Mouse (Mus musculus): Measurements from ENCODE around the gene 4931414P19Rik.

The 4931414P19Rik gene

DNA sequence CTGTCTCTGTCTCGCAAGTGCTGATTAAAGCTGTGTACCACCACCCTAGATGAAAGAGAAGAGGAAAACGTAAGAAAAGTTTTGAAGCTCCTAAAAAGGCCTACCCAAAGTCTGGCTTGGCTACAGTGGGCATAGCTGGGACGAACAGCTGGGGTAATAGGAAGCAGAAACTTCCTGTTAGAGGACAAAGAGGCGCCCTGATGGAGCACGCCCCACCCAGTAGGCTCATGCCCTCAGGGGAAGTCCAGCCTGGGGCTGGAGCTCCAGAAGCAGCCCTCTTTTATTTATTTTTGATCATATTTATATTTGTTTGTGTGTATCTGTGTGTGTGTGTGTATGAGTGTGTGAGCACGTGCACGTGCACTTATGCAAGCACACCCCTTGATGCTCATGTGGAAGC lies 26.2 kb downstream of the 4931414P19Rik start:
- no peak for DNase-seq

DNA sequence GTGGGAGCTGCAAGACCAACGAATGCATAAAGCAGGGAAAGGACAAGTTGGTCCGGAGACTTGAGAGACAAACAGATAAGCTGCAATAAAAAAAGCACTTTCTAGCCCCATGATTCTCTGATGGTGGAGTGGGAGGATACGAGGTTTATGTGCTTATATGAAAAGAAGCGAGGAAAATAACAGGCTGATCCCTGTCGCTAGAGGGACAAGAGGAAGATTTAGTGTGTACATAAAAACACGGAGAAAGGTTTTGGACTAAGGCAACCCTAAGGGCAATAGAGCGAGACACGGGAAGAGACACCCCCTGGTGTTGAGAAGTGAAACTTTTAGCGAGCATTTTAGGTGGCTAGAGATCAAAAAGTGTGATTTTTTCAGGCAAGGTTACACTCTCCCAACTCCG lies 27.7 kb downstream of the 4931414P19Rik start:
- no peak for DNase-seq

DNA sequence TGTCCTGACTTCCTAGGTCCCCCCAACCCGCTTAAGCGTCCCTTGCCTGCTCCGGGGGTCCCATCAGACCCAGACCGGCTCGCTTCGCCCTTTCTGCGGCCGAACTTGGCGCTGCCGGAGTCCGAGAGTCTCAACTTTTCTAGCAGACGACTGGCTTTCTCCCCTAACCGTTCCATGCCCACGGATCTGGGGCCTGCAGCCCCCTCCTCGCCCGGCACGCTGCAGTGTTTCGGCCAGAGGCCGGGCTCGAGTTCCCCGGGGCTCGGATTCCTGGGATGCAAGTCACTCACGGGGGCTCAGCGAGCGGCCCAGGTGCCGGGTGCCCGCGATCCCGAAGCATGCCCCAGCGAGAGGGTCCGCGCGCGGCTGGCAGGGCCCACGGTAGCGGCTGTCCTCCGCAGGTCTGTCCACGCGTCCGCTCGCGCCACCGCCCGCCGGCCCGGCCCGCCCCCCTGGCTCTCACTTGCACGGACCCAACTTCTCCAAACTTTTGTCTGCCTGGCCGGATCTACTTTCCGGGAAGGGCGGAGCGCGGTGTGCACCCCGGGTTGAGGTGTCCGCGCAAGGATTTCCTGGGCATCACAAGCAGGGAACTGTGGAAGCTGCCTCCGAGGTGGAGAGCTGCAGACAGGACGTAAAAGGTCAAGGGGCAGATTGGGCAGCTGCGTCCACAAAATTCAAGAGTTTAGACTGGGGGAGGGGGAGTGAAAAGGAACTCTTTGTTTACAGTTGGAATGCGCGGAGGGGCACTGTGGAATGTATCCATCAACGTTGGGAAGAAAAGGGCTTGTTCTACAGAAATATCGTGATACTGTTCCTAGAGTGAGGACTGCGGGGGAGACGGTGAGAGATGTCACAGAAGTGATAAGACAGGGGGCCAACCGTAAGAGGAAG lies 28.5 kb downstream of the 4931414P19Rik start, which contains the start of gene Ajuba:
Gene Ajuba (minus strand): TSS at position 470 of the 894 bp plus-strand sequence.
- peak; percentile 32 for DNase-seq

DNA sequence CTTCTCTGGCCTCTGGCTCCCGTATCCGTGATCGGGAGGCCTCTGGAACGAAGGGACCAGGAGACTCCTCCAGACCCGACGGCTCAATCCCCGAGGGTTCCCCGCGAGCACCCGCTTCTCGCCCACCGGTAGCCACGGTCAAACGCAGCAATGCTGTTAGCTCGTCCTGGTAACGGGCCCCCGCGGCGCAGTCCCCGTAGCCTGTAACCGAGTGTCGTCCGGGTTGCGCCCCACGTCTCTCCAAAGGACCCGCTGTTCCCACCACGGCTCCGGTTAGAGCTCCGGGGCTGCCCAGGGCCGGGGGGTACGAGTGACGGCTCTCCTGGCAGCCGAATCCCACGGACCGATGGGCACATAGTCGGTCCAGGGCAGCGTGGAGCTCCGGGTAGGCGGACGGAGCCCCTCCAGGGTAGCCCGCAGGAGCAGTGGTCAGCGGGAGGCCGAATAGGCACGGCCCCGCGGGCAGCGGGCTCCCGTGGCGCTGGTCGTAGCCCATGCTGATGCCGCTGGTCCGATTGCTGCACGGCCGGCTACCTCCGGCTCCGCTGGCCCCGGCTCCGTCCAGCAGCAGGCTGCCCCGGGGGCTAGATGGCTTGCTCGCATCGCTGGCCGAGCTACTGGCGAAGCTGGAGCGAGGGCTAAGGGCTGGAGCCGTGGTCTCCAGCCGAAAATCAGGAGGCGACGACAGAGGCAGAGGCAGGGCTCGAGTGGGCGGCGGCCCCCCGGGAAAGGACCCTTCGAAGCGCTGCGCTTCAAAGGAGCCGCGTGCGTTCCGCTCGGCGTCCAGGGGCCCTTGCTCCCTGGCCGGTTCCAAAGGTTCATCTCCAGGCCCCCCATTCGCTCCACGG lies 29.3 kb downstream of the 4931414P19Rik start:
- no peak for DNase-seq

GRCm38 (mm10) chr14:54575631-54576030 lies 30.2 kb downstream of the 4931414P19Rik start:
- no peak for DNase-seq

DNA sequence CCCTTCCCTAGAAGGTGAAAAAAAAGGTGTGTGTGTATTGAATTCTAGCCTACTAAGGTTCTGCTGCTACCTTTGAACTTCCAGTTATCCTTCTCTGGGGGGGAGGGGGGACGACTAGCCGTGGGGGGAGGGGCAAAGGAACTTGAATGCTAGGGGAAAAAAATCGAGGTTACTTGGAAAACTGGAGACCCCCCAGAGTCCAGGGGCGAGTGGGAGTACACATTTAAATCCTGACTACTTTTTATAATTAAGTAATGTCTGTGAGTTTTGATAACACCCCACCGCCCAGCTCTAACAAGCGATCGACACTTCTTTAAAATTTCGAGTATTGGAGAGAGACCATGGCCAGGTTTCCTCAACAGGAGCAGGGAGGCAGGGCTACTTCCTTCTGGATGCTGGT lies 30.8 kb downstream of the 4931414P19Rik start:
- no peak for DNase-seq

GRCm38 (mm10) chr14:54574253-54574652 lies 31.5 kb downstream of the 4931414P19Rik start:
- no peak for DNase-seq

- no peak for DNase-seq
Measured at GRCm38 (mm10) chr14:54572790-54573736, 32.7 kb downstream of the 4931414P19Rik start.

DNA sequence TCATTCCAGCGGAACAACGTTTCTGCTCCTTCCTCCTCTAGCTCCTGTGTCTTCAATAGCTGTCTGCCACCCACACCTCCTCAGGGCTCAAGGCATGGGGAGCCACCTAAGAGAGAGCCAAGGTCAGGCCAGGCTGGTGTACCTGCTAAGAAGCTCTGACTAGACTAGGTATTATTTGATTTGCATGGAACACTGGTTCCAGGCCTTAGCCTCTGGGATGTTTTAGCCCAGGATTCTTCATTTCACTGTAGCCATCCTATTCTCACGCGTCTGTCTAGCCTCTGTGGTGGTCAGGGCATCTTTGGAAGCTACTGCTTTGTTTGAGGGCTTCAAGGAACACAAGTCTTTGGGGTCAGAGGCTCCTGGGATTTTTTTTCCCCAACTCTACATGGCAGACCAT lies 33.7 kb downstream of the 4931414P19Rik start:
- no peak for DNase-seq

- DNase-seq: no peak
Measured at GRCm38 (mm10) chr14:54569451-54570392, 36.1 kb downstream of the 4931414P19Rik start.

DNA sequence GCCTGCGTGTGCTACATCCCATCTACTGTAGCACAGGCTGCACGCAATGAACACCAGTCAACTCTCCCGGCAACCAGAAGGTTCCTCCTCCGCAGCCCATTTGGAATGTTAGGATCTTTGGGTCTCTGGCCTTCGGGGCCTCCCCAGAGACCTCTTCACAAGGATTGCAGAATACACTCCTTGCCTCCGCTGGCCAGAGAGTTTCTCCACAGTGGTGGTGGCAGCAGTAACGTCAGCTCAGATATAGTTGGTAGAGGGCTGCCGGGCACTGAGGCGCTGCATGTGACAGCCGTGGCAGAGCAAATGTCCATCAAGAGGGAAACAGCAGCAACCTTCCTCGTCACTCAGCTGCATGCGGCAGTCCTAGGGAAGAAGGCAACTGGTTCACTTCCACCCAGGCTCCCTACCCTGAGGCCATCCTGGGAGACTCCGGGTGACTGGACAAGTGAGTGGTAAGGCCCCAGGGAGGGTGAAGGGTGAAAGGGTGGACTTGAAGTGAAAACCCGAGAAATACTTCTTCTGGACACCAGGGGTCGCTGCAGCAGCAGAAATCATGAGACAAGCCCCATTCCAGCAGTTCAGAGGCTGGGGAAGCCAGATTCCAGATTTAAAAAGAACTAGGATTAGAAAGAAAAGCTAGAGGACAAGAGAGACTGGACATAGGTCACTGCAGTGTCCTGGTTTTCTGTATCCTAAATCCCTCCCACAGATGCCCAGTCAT lies 36.9 kb downstream of the 4931414P19Rik start:
- peak; percentile 72 for DNase-seq

DNA sequence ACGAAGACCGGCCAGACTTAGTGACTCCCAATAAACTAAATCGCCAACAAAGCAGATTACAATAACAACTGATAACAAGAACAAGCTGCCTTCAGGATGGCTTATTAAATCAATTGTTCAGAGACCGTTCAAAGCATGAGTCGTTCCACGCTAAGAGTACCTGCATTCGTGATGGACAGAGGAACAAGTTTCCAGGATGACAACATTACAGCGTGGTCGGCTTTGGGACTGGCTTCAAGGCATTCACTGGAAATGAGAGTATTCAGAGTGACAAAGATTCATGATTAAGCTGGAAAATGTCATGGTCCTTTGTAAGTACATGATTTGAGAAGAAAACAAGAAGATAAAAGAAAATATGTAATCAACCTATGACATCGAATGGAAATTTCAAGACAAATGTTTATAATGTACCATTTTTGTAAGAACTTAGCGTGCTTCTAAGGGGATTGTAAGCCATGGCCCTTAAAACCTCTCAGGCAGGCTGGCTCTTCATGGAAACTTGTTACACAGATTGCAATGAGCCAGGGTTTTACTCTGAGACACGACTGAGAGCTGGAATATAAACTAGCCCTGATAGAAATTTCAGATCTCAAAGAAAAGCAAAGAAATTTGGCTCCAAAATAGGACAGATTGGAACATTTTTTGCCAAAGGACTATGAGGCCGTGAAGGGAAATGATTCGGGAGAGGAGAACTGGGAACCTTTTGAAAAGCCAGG lies 45.1 kb downstream of the 4931414P19Rik start:
- DNase-seq: no peak

GRCm38 (mm10) chr14:54557330-54557729 lies 48.5 kb downstream of the 4931414P19Rik start:
- no peak for DNase-seq

DNA sequence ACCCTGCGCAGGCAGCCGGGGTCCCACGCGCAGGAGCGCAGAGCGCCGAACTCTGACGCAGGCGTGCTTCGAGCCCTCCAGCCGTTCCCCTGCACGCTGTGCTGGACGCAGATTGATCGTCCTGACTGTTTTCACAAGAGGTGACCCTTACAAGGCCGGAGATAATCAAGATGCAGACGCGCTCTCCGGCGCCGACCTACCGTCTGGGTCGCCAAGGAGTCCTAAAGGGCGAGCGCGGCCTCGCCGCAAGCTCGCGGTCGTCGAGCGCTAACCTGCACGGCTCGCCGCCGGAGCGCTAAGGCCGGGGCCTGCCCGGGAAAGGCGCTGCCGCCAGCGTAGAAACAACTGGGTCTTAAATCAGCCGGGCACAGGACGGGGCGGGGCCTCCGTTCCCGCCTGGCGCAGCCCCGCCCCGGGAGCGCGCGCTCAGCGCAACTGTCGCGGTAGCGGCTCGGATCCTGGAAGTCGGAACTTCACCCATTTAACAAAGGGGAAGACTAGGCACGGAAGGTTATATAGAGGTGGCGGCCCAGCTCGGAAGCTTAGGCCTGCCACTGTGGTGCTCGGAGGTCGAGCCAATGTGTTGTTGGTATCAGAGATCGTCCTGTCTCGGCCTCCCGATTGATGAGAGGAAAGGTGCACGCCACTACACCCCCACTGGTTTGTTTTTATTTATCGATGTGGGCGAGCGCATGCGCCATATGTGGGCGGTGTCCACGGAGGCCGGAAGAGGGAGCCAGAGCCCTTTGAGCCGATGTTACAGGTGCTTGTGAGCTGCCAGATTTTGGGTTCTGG lies 51.6 kb downstream of the 4931414P19Rik start, which contains the start of gene Haus4:
Gene Haus4 (minus strand): TSS at position 642 of the 795 bp plus-strand sequence.
- peak; percentile 72 for DNase-seq

- DNase-seq: no peak
Measured at GRCm38 (mm10) chr14:54553454-54553974, 52.3 kb downstream of the 4931414P19Rik start.

- no peak for DNase-seq
Measured at GRCm38 (mm10) chr14:54544703-54545102, 61.1 kb downstream of the 4931414P19Rik start.

GRCm38 (mm10) chr14:54540771-54541170 lies 65.0 kb downstream of the 4931414P19Rik start:
- DNase-seq: no peak

DNA sequence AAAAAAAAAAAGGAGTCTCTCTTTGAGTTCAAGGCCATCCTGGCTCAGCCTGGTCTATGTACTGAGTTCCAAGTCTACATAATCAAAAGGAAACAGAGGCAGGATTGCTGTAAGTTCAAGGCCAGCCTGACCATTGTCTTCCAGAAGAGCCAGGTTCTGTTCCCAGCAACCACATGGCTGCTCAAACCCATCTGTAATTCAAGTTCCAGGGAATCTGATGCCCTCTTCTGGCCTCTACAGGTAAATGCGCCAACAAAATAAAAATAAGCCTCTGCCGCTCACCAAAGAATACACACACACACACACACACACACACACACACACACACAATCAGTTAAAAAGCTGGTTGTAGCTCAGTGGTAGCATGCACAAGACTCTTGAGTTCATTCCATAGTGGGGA lies 67.2 kb downstream of the 4931414P19Rik start:
- no peak for DNase-seq
